Mouse (Mus musculus) spleen, adult 10 weeks (tissue): ENCODE results near the gene Pspc1. TPM values are rescaled to one million over a fixed set of nuclear protein-coding genes. Genes with fewer than 3 reads are reported as not detected.

Experiments
- polyA plus RNA-seq: library from polyadenylated mRNA; stranded (reverse); fragments of 350-450 nt; fragmentation: Illumina TruSeq; extraction: RNeasy Lipid Tissue Mini Kit (QIAGEN cat#74804); gene quantifications from one replicate; pipeline ENCODE4 v1.2.3, GENCODE M21; 2015; ENCODE audit warnings: low replicate concordance; ENCODE audit not compliant: insufficient read depth

The Pspc1 gene
- 43.1 TPM for polyA plus RNA-seq

GRCm38 (mm10) chr14:56778200-56778932 lies at the start of gene Pspc1:
Gene Pspc1 (minus strand): TSS chr14:56778316.

GRCm38 (mm10) chr14:56811701-56812339 lies 33.7 kb upstream of the Pspc1 start, which contains the start of gene Zmym5:
Gene Zmym5 (minus strand): TSS chr14:56811716.

Other genes starting within 250 kb of the Pspc1 start
- gene Cenpj, start 202.9 kb downstream of the Pspc1 start, polyA plus RNA-seq: 24.5 TPM
- 92.6 TPM for gene Parp4, start 202.7 kb downstream of the Pspc1 start, polyA plus RNA-seq
- 47.3 TPM for gene Mphosph8, start 110.1 kb downstream of the Pspc1 start, polyA plus RNA-seq
- 116 TPM for gene Zmym5, start 33.4 kb upstream of the Pspc1 start, polyA plus RNA-seq
- 104 TPM for gene Zmym2, start 108.3 kb upstream of the Pspc1 start, polyA plus RNA-seq